11 mouse cellular contexts compared by ENCODE assay signal in the genomic region with DNA sequence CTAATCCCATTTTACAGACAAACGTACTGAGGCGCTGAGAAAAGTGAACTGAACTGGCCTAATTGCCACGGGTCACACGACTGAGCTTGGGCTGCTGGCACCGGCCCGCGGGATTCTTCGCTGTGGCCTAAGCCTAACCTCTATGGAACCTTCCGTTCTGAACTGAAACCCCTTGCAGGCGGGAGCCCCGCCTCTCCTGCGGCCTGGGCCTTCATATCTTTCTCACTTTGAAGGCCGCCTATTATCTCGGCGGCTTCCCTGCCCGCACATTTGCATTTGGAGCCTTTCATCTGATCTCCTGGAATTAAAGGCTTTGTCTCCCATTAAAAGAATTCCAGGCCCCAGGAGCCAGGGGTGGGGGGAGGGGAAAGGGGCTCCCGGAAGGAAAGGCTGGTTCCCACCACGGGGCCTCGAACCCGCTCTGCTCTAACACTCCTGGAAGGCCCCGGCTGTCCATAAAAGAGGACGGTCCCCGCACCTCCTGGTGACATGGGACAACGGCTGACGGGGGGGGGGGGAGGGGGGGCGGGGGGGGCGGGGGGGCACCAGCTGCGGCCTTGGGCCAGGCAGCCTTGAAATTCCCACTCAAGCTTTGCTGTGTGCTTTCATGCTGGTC.
DNase-seq lines count a peak whose midpoint lies in the region; ATAC-seq lines count a peak whose summit lies in the region.
"Had no signal": no experiment of that assay in that cellular context is flagged by ENCODE, and none has a peak within 500 bp of the region (broad histone marks: within the 10 kb centered on the region; RNA-seq: fewer than 3 reads in every experiment).

No protein-coding gene starts in this region.

- peaks cover 72% of the 10 kb centered on the region for H3K27me3 ChIP-seq in kidney, embryonic 15.5 days
- peaks cover 48% of the 10 kb centered on the region for H3K27me3 ChIP-seq in liver, embryonic 11.5 days (replicated peaks; ENCODE audit: control insufficient read depth, insufficient read depth, low read length)

- intact Hi-C loops in left cerebral cortex, postnatal 4 days (cut with DNase I): no loop called here

- DNase-seq in adrenal gland, adult (ENCODE audit: inconsistent age in 2 of 2, low spot score in 1 of 2): peak; percentile 21 to 46
- DNase-seq in adrenal gland, postnatal 10 days: no peak
- DNase-seq in kidney, postnatal 25 days: no peak
- DNase-seq in R1 (ENCODE audit: low read depth, low spot score): peak; percentile 84
- no peak for DNase-seq in liver, embryonic 11.5 days (ENCODE audit: low spot score)
- no peak for DNase-seq in left cerebral cortex, postnatal 4 days
- DNase-seq in cerebellum, postnatal 4 days (ENCODE audit: low spot score in 2 of 2): no peak
- DNase-seq: right cerebral cortex, postnatal 4 days had no signal

- WGBS in kidney, embryonic 15.5 days: 30% methylated on average over 19 of the region's 28 CpGs
- WGBS in liver, embryonic 11.5 days: 17% methylated on average over 22 of the region's 28 CpGs

- 0 out of 2 replicates have a peak, but pooled peaks cover 3% of the 10 kb centered on the region for H3K4me1 ChIP-seq in kidney, embryonic 15.5 days
- peaks cover 2% of the 10 kb centered on the region; the same call in 1 of the 2 replicates for H3K4me1 ChIP-seq in liver, embryonic 11.5 days (replicated peaks; ENCODE audit: control insufficient read depth, insufficient read depth, low read length)
- H3K4me1 ChIP-seq: lung, embryonic 15.5 days had no signal

- H3K36me3 ChIP-seq in kidney, embryonic 15.5 days: no peaks in the 10 kb centered on the region
- no peaks in the 10 kb centered on the region for H3K36me3 ChIP-seq in liver, embryonic 11.5 days (ENCODE audit: control insufficient read depth, insufficient read depth, low read length)
- H3K36me3 ChIP-seq: heart, embryonic 15.5 days; lung, embryonic 15.5 days had no signal

- ATAC-seq in kidney, embryonic 15.5 days (replicated peaks; ENCODE audit: low FRiP score): peak; percentile 40; the same call in 1 of the 2 replicates
- no peak for ATAC-seq in liver, embryonic 11.5 days (replicated peaks; ENCODE audit: low FRiP score)

- H3K27ac ChIP-seq in kidney, embryonic 15.5 days: no peak overlapping the region
- H3K27ac ChIP-seq in liver, embryonic 11.5 days (ENCODE audit: low read depth, low read length): no peak overlapping the region
- H3K27ac ChIP-seq: heart, embryonic 15.5 days; lung, embryonic 15.5 days had no signal

- H3K4me3 ChIP-seq in kidney, embryonic 15.5 days (replicated peaks): no peak overlapping the region
- no peak overlapping the region for H3K4me3 ChIP-seq in liver, embryonic 11.5 days (ENCODE audit: low read depth, low read length)
- H3K4me3 ChIP-seq: heart, embryonic 15.5 days; lung, embryonic 15.5 days had no signal

- H3K9me3 ChIP-seq in kidney, embryonic 15.5 days (replicated peaks): no peaks in the 10 kb centered on the region
- no peaks in the 10 kb centered on the region for H3K9me3 ChIP-seq in liver, embryonic 11.5 days (ENCODE audit: control insufficient read depth, low read length)
- H3K9me3 ChIP-seq: heart, embryonic 15.5 days; lung, embryonic 15.5 days had no signal

- no peak overlapping the region for H3K9ac ChIP-seq in kidney, embryonic 15.5 days
- no peak overlapping the region for H3K9ac ChIP-seq in liver, embryonic 11.5 days (ENCODE audit: low read depth, low read length)
- H3K9ac ChIP-seq: heart, embryonic 15.5 days; lung, embryonic 15.5 days had no signal

- H3K4me2 ChIP-seq in kidney, embryonic 15.5 days: no peak overlapping the region
- peak overlapping the region; percentile 45 for H3K4me2 ChIP-seq in liver, embryonic 11.5 days
- H3K4me2 ChIP-seq: heart, embryonic 15.5 days; lung, embryonic 15.5 days had no signal

Comparison
In these comparisons a context has a peak if more than half of its experiments do, and no peak if none do; other contexts are left out.
1. DNase-seq: peak in adrenal gland, adult (2 of 2) and R1 (single experiment); none in adrenal gland, postnatal 10 days (single experiment), kidney, postnatal 25 days (0 of 2), liver, embryonic 11.5 days (single experiment), left cerebral cortex, postnatal 4 days (single experiment) and cerebellum, postnatal 4 days (0 of 2).